Mouse (Mus musculus) CH12.LX (cell line): Measurements from ENCODE around the gene Fhit. TPM values are rescaled to one million over a fixed set of nuclear protein-coding genes. Genes with fewer than 3 reads are reported as not detected.

Source experiments
- DNase-seq: peaks from one replicate; pipeline ENCODE4 v3.0.0-alpha.2; 2013; ENCODE audit errors: extremely low read depth
- H3K27ac ChIP-seq: 2 replicates; pipeline ENCODE4 v1.5.1; 2012; ENCODE audit warnings: low read depth, mild to moderate bottlenecking, control low read depth, moderate library complexity; ENCODE audit not compliant: insufficient read depth
- H3K27me3 ChIP-seq: replicated peaks from 2 replicates; pipeline ENCODE3; 2012; ENCODE audit warnings: inconsistent platforms
- H3K36me3 ChIP-seq, 2 experiments: replicated peaks in 1 of 2; 2 replicates each; pipeline versions ENCODE3 to v1.6.1; 2012; ENCODE audit warnings: inconsistent platforms in 1 of 2, low read length in 1 of 2, mild to moderate bottlenecking in 1 of 2, mixed read lengths in 1 of 2, moderate library complexity in 1 of 2; ENCODE audit not compliant: control insufficient read depth in 1 of 2, insufficient read depth in 1 of 2
- H3K4me1 ChIP-seq, 2 experiments: 2 replicates each; pipeline ENCODE4 v1.6.1; 2012; ENCODE audit warnings: inconsistent platforms in 1 of 2, moderate library complexity in 1 of 2; ENCODE audit not compliant: insufficient read depth in 2 of 2, control insufficient read depth in 1 of 2
- H3K4me2 ChIP-seq: 2 replicates; pipeline ENCODE4 v1.6.1; 2012; ENCODE audit warnings: low read depth, mild to moderate bottlenecking, control low read depth; ENCODE audit not compliant: poor library complexity, insufficient read depth, severe bottlenecking
- H3K4me3 ChIP-seq, 3 experiments: fragments of 150-350 bp in 1 of 3; sonication (generic) in 1 of 3; replicated peaks in 1 of 3; 2 replicates each; pipeline versions ENCODE3 to v1.5.1; 2011 to 2012; ENCODE audit warnings: low read depth in 2 of 3, low read length in 2 of 3, mild to moderate bottlenecking in 2 of 3, moderate library complexity in 2 of 3, control low read depth in 1 of 3, improper control_type of control experiment in 1 of 3, inconsistent platforms in 1 of 3, mixed read lengths in 1 of 3; ENCODE audit not compliant: poor library complexity in 1 of 3
- H3K79me2 ChIP-seq: replicated peaks from 2 replicates; pipeline ENCODE4 v1.6.1; 2012; ENCODE audit warnings: mild to moderate bottlenecking, moderate library complexity; ENCODE audit not compliant: control insufficient read depth, poor library complexity, insufficient read depth, severe bottlenecking; ENCODE audit errors: extremely low read depth
- H3K9ac ChIP-seq: 2 replicates; pipeline ENCODE4 v1.6.1; 2012; ENCODE audit warnings: low read depth, mild to moderate bottlenecking, control low read depth, moderate library complexity; ENCODE audit not compliant: insufficient read depth
- H3K9me3 ChIP-seq: replicated peaks from 2 replicates; pipeline ENCODE3; 2012; ENCODE audit warnings: low read length, inconsistent platforms, mixed read lengths
- BHLHE40 ChIP-seq: IDR thresholded peaks from 2 replicates; pipeline ENCODE4 v1.6.1; 2011; ENCODE audit warnings: mild to moderate bottlenecking, low read depth, low read length, improper control_type of control experiment
- CHD1 ChIP-seq: IDR thresholded peaks from 2 replicates; pipeline ENCODE4 v1.6.1; 2012; ENCODE audit warnings: low read depth, low read length, improper control_type of control experiment, inconsistent platforms
- E2F4 ChIP-seq: IDR thresholded peaks from 2 replicates; pipeline ENCODE4 v1.6.1; 2011; ENCODE audit warnings: low read depth, low read length, improper control_type of control experiment; ENCODE audit not compliant: insufficient replicate concordance
- ELF1 ChIP-seq: IDR thresholded peaks from 2 replicates; pipeline ENCODE4 v1.6.1; 2014; ENCODE audit warnings: low read depth, mild to moderate bottlenecking, inconsistent platforms, low read length, improper control_type of control experiment
- EP300 ChIP-seq: IDR thresholded peaks from 2 replicates; pipeline ENCODE4 v1.6.1; 2011; ENCODE audit warnings: low read length, improper control_type of control experiment
- ETS1 ChIP-seq: conservative IDR thresholded peaks from 2 replicates; pipeline ENCODE4 v1.6.1; 2012; ENCODE audit warnings: low read depth, mild to moderate bottlenecking, inconsistent platforms, low read length, improper control_type of control experiment, moderate library complexity
- JUND ChIP-seq: conservative IDR thresholded peaks from 2 replicates; pipeline ENCODE4 v1.6.1; 2011; ENCODE audit warnings: low read depth, low read length, improper control_type of control experiment
- KAT2A ChIP-seq: IDR thresholded peaks from 2 replicates; pipeline ENCODE4 v1.6.1; 2012; ENCODE audit warnings: low read length, improper control_type of control experiment, inconsistent platforms; ENCODE audit not compliant: insufficient replicate concordance
- MAFK ChIP-seq: IDR thresholded peaks from 2 replicates; pipeline ENCODE4 v1.6.1; 2011; ENCODE audit warnings: low read length, improper control_type of control experiment; ENCODE audit not compliant: insufficient replicate concordance
- MEF2A ChIP-seq: IDR thresholded peaks from 2 replicates; pipeline ENCODE4 v1.6.1; 2014; ENCODE audit warnings: low read depth, mild to moderate bottlenecking, inconsistent platforms, low read length, improper control_type of control experiment, borderline replicate concordance
- MXI1 ChIP-seq: IDR thresholded peaks from 2 replicates; pipeline ENCODE4 v1.6.1; 2011; ENCODE audit warnings: mild to moderate bottlenecking, low read depth, low read length, improper control_type of control experiment
- MYC ChIP-seq: IDR thresholded peaks from 2 replicates; pipeline ENCODE4 v1.6.1; 2011; ENCODE audit warnings: low read depth, mild to moderate bottlenecking, improper control_type of control experiment, low read length
- NELFE ChIP-seq: IDR thresholded peaks from 2 replicates; pipeline ENCODE4 v1.6.1; 2011; ENCODE audit warnings: low read depth, low read length, improper control_type of control experiment
- NRF1 ChIP-seq: IDR thresholded peaks from 2 replicates; pipeline ENCODE4 v1.6.1; 2014; ENCODE audit warnings: low read depth, mild to moderate bottlenecking, inconsistent platforms, low read length, improper control_type of control experiment, moderate library complexity
- PAX5 ChIP-seq: IDR thresholded peaks from 2 replicates; pipeline ENCODE4 v1.6.1; 2012; ENCODE audit warnings: low read length, inconsistent platforms, mixed read lengths
- POLR2A ChIP-seq: IDR thresholded peaks from 2 replicates; pipeline ENCODE4 v1.6.1; 2011; ENCODE audit warnings: low read depth, mild to moderate bottlenecking, improper control_type of control experiment, low read length
- POLR2AphosphoS2 ChIP-seq: IDR thresholded peaks from 2 replicates; pipeline ENCODE4 v1.6.1; 2011; ENCODE audit warnings: low read depth, low read length, improper control_type of control experiment
- RAD21 ChIP-seq: IDR thresholded peaks from 2 replicates; pipeline ENCODE4 v1.6.1; 2011; ENCODE audit warnings: low read depth, mild to moderate bottlenecking, low read length, improper control_type of control experiment, moderate library complexity
- SIN3A ChIP-seq: IDR thresholded peaks from 2 replicates; pipeline ENCODE4 v1.6.1; 2012; ENCODE audit warnings: low read length, improper control_type of control experiment, inconsistent platforms
- SMC3 ChIP-seq: IDR thresholded peaks from 2 replicates; pipeline ENCODE4 v1.6.1; 2011; ENCODE audit warnings: low read depth, low read length, improper control_type of control experiment
- UBTF ChIP-seq: IDR thresholded peaks from 2 replicates; pipeline ENCODE4 v1.6.1; 2012; ENCODE audit warnings: low read depth, mild to moderate bottlenecking, inconsistent platforms, low read length, improper control_type of control experiment, moderate library complexity
- USF2 ChIP-seq: conservative IDR thresholded peaks from 2 replicates; pipeline ENCODE4 v1.6.1; 2011; ENCODE audit warnings: low read depth, low read length, improper control_type of control experiment
- ZC3H11A ChIP-seq: IDR thresholded peaks from 2 replicates; pipeline ENCODE4 v1.6.1; 2012; ENCODE audit warnings: low read depth, mild to moderate bottlenecking, inconsistent platforms, low read length, improper control_type of control experiment
- ZKSCAN1 ChIP-seq: IDR thresholded peaks from 2 replicates; pipeline ENCODE4 v1.6.1; 2012; ENCODE audit warnings: low read depth, inconsistent platforms, low read length, improper control_type of control experiment, borderline replicate concordance
- ZNF384 ChIP-seq: IDR thresholded peaks from 2 replicates; pipeline ENCODE4 v1.6.1; 2012; ENCODE audit warnings: low read depth, low read length, improper control_type of control experiment, inconsistent platforms
- dilution Hi-C: fragments of 300-500 bp; cut with MboI; formaldehyde crosslinking; loops from 2 replicates; pipeline ENCODE4 v1.14.3; 2020; ENCODE audit warnings: low sequenced_read_pairs; ENCODE audit not compliant: extremely low pct_unique_long_range_greater_than_20kb, extremely low pct_ligation_motif_present
- in situ Hi-C: fragments of 300-500 bp; cut with MboI; formaldehyde crosslinking; loops from 3 replicates; pipeline ENCODE4 v1.14.3; 2019; ENCODE audit warnings: low sequenced_read_pairs, low pct_ligation_motif_present, low pct_unique_long_range_greater_than_20kb, mixed read lengths
- polyA plus RNA-seq: library from polyadenylated mRNA; unstranded; fragments of >175 nt; gene quantifications from 2 replicates; pipeline ENCODE4 v1.2.1, GENCODE M21; 2012; ENCODE audit warnings: low read depth; ENCODE audit not compliant: insufficient read length
- total RNA-seq, 2 experiments: library from RNA; depleted of rRNA; stranded (reverse); fragments of 300-350 nt in 1 of 2; fragments of >200 nt in 1 of 2; gene quantifications; 2 replicates each; pipeline ENCODE4 v1.2.3; 2012 to 2014

Fhit gene
- total and polyA plus RNA-seq, 3 experiments, result 0.64 to 1.9 (median 0.64) TPM

GRCm38 (mm10) chr14:10783929-10784328, 377.9 kb downstream of the Fhit start:
- dilution Hi-C loops, result no loop called here
- in situ Hi-C loops, result no loop called here

DNA sequence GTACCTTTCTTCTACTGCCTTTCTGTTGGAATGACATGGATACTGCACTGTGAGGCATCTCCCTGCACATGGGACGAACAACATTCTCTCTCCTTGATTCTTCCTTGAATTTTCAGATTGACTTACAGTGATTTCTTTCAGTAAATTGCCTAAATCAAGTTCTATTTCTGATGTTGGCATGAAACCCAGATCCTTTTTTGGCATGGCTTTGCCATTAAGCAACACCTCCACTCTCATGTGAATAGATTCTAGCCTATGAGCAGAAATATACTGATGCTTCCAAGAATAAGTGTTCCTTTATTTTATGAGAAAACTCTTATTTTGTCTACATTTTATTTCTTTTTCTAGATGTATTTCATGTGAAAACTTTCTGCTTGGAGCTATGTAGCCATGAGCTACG, 383.1 kb downstream of the Fhit start:
- in situ Hi-C loops (no loop called here), dilution Hi-C loops (no loop called here)
- DNase-seq, result no peak
- H3K4me1 ChIP-seq, result no peaks in the 10 kb centered on the region
- no peak overlapping the region for H3K4me3 ChIP-seq
- H3K27ac ChIP-seq, result no peak overlapping the region
- H3K9ac ChIP-seq, result no peak overlapping the region
- H3K79me2 ChIP-seq, result no peaks in the 10 kb centered on the region
- no peaks in the 10 kb centered on the region for H3K9me3 ChIP-seq
- H3K36me3 ChIP-seq, result no peaks in the 10 kb centered on the region
- no peaks in the 10 kb centered on the region for H3K27me3 ChIP-seq
- no peak overlapping the region for H3K4me2 ChIP-seq
- TF ChIP-seq CHD1 (no peak), MAFK (no peak), POLR2AphosphoS2 (no peak), E2F4 (no peak), POLR2A (no peak), MYC (no peak), MXI1 (no peak), USF2 (no peak), ZKSCAN1 (no peak), JUND (no peak), MEF2A (no peak), NRF1 (no peak)

More at GRCm38 (mm10) chr14:10783929-10784328, 377.9 kb downstream of the Fhit start:
- TF ChIP-seq SIN3A (no peak), RAD21 (no peak), SMC3 (no peak), KAT2A (no peak), ZKSCAN1 (no peak), ZC3H11A (no peak), UBTF (no peak), NELFE (no peak), EP300 (no peak), MXI1 (no peak), BHLHE40 (no peak), ETS1 (no peak), ELF1 (no peak), USF2 (no peak), MYC (no peak), ZNF384 (no peak), PAX5 (no peak)
- no peak for DNase-seq
- Histone ChIP-seq H3K9me3 (no peaks in the 10 kb centered on the region), H3K27me3 (no peaks in the 10 kb centered on the region), H3K36me3 (no peaks in the 10 kb centered on the region), H3K4me2 (no peak overlapping the region), H3K79me2 (no peaks in the 10 kb centered on the region), H3K4me1 (no peaks in the 10 kb centered on the region), H3K4me3 (no peak overlapping the region), H3K27ac (no peak overlapping the region), H3K9ac (no peak overlapping the region)
